Mouse (Mus musculus) forebrain, embryonic 13.5 days (tissue): ENCODE measurements around the gene Ackr4. TPM values are rescaled to one million over a fixed set of nuclear protein-coding genes. Genes with fewer than 3 reads are reported as not detected.

Experiments
- ATAC-seq: fragments of 200-750 bp; cut with Nextera tagmentation; 2 replicates; pipeline ENCODE4 v1.8.0; 2017
- H3K27ac ChIP-seq: fragments of 300-500 bp; sonication (generic); 2 replicates; pipeline ENCODE4 v1.5.1; 2015; ENCODE audit warnings: inconsistent platforms, mild to moderate bottlenecking, moderate library complexity
- H3K27me3 ChIP-seq: fragments of 300-500 bp; sonication (generic); 2 replicates; pipeline ENCODE4 v1.6.1; 2015; ENCODE audit warnings: mild to moderate bottlenecking, inconsistent platforms
- H3K36me3 ChIP-seq: fragments of 300-500 bp; sonication (generic); 2 replicates; pipeline ENCODE4 v1.6.1; 2015; ENCODE audit warnings: mild to moderate bottlenecking, inconsistent platforms; ENCODE audit not compliant: poor library complexity, severe bottlenecking
- H3K4me1 ChIP-seq: fragments of 300-500 bp; sonication (generic); 2 replicates; pipeline ENCODE4 v1.6.1; 2015; ENCODE audit warnings: inconsistent platforms
- H3K4me2 ChIP-seq: fragments of 300-500 bp; sonication (generic); 2 replicates; pipeline ENCODE4 v1.6.1; 2015; ENCODE audit warnings: inconsistent platforms, mild to moderate bottlenecking, moderate library complexity
- H3K4me3 ChIP-seq: fragments of 300-500 bp; sonication (generic); 2 replicates; pipeline ENCODE4 v1.5.1; 2015; ENCODE audit warnings: mild to moderate bottlenecking, inconsistent platforms
- H3K9ac ChIP-seq: fragments of 300-500 bp; sonication (generic); 2 replicates; pipeline ENCODE4 v1.6.1; 2015; ENCODE audit warnings: mild to moderate bottlenecking, inconsistent platforms
- H3K9me3 ChIP-seq: fragments of 300-500 bp; sonication (generic); replicated peaks from 2 replicates; pipeline ENCODE4 v1.6.1; 2016; ENCODE audit warnings: inconsistent platforms
- WGBS: fragments of 180-500 bp; shearing (Covaris S2); methylation state at CpG from one replicate; pipeline ENCODE4 v1.1.7; 2015; 5-methylcytosine and 5-hydroxymethylcytosine counted together
- polyA plus RNA-seq: library from polyadenylated mRNA; unstranded; fragments of >200 nt; fragmentation: Nextera tagmentation; extraction: Ambion mirVana; gene quantifications from 2 replicates; pipeline ENCODE4 v1.2.1, GENCODE M21; 2015

Gene Ackr4
- polyA plus RNA-seq, 1 experiment from 2014 or later, result 0.36 TPM

DNA sequence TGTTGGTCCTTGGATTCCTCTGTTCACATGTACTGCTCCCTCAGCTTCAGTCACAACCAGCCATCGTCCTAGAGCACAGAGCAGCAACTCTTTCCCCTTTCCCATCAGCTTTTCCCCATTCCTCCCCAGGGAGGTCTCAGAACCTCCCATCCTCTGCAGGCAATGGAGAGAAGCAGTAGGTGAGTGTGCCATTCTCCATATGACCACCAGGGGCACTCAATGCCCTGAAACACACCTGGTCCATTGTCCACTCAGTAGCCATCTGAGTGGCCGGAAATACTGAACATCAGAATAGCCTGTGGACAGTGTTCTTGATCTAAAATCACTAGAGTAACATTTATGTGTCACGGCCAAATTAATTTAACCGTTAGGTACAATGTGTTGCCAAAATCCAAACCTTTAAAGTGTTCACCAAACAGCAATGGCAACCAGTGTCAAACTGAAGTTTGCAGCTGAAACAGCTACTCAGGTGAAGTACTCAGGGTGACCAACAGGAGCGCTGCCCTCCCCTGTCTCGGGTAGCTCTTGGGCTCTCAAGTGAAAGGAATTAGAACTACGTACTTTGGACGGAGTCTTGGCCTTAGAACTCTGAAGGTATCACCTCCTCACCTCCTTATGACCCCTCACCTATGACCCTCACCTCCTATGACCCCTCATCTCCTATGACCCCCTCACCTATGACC lies 17.7 kb upstream of the Ackr4 start:
- Histone ChIP-seq H3K27ac (no peak overlapping the region), H3K4me2 (no peak overlapping the region), H3K27me3 (no peaks in the 10 kb centered on the region), H3K9ac (no peak overlapping the region), H3K4me3 (no peak overlapping the region), H3K36me3 (no peaks in the 10 kb centered on the region), H3K9me3 (no peaks in the 10 kb centered on the region), H3K4me1 (no peaks in the 10 kb centered on the region)
- 81% methylated on average over 8 of the region's 8 CpGs for WGBS
- ATAC-seq, result no peak

DNA sequence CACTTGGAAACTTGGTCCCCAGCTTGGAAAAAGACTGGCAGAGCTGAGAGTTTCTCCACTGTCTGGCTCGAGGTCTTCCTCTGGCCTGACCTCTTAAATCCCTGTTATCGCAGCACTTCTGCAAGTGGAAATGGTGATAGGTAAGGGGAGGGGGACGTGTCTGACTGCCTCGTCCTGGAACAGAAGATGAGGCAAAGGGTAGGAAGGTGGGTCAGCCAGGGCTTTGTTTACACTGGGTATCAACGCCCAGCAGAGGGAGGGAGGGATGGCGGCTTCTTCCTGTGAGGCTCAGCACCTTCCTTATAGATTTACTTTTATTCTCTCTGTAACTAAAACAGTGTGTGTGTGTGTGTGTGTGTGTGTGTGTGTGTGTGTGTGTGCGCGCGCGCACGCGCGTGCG lies 16.1 kb upstream of the Ackr4 start:
- no peak overlapping the region for H3K27ac ChIP-seq
- H3K9ac ChIP-seq, result no peak overlapping the region
- no peak overlapping the region for H3K4me3 ChIP-seq
- no peaks in the 10 kb centered on the region for H3K9me3 ChIP-seq
- H3K27me3 ChIP-seq, result no peaks in the 10 kb centered on the region
- ATAC-seq, result no peak
- H3K4me2 ChIP-seq, result no peak overlapping the region
- WGBS, result 88% methylated on average over 14 of the region's 14 CpGs
- no peaks in the 10 kb centered on the region for H3K36me3 ChIP-seq
- no peaks in the 10 kb centered on the region for H3K4me1 ChIP-seq

DNA sequence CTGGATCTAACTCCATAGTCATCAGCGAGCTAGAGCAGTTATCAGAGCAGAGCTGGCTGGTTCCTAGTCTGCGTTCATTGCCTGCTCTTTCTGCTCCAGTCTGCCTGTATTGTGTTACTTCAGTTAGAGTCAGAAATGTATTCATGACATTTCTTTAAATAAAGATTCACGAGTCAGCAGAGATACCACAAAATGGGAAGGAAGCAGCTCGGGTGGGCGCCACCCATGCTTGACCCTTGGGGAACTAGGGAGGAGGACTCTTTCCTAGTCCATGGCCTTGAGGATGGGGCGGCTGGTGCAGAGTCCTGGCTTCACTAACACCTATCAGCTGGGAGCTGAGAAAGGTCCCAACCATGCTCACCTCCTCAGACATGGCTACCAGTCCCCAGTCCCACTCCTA lies 13.6 kb upstream of the Ackr4 start:
- no peak overlapping the region for H3K4me2 ChIP-seq
- H3K27me3 ChIP-seq, result no peaks in the 10 kb centered on the region
- WGBS, result 84% methylated on average over 6 of the region's 6 CpGs
- H3K36me3 ChIP-seq, result no peaks in the 10 kb centered on the region
- no peaks in the 10 kb centered on the region for H3K4me1 ChIP-seq
- ATAC-seq, result no peak
- H3K27ac ChIP-seq, result no peak overlapping the region
- H3K9me3 ChIP-seq, result no peaks in the 10 kb centered on the region
- no peak overlapping the region for H3K9ac ChIP-seq
- no peak overlapping the region for H3K4me3 ChIP-seq

DNA sequence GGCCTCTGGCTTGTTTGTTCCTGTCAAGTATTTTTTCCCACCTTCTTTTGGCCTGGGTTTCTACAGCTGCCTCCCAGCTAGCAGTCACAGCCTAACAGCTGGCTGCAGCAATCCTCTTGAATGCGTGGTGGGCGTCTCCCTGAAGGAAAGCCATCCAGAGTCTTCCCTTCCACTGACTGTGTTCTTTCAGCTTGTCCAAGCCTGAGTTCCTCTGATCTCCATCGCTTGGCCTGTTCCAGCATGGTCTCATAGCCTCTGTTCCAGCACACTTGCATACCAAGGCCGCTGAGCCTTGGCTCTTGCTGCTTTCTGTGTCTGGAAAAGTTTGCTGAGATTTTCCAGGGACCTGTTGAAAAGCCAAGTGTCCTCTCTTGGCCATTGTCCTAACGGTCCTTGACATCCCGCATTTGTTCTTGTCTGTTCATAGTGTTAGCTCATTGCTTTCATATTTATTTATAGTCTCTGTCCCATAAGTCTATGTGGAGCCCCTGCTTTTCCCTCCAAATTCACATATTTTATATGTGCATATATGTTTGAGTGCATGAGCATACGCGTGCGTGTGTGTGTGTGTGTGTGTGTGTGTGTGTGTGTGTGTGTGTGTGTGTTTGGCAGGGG lies 3.5 kb upstream of the Ackr4 start:
- no peak overlapping the region for H3K27ac ChIP-seq
- WGBS, result 90% methylated on average over 9 of the region's 9 CpGs

DNA sequence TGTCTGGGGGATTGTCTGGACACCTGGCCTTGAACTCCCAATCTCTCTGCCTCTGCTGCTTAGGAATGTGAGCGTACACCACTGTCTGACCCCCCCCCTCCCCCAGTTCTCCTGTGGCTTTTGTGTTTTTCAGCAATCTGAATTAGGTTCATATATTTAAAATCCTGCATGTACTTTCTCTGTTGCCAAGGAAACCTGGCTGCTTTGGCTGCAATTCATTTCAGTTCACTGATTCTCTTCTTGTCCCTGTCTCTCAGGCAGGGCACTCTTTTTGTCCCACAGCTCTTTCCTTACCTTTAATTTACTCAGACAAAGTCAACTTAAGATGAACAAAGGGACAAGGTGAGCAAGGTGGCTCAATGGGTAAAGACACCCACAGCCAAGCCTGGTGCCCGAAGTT lies 1.4 kb upstream of the Ackr4 start:
- Histone ChIP-seq H3K4me1 (peaks cover 35% of the 10 kb centered on the region), H3K9ac (no peak overlapping the region), H3K27ac (peak overlapping the region; percentile 35; the same call in 1 of the 2 replicates), H3K4me2 (no peak overlapping the region), H3K27me3 (no peaks in the 10 kb centered on the region), H3K9me3 (no peaks in the 10 kb centered on the region), H3K36me3 (no peaks in the 10 kb centered on the region), H3K4me3 (no peak overlapping the region)
- 8% methylated on average over 2 of the region's 2 CpGs for WGBS
- no peak for ATAC-seq

More for the DNA sequence above, 3.5 kb upstream of the Ackr4 start:
- Histone ChIP-seq H3K4me3 (no peak overlapping the region), H3K9me3 (no peaks in the 10 kb centered on the region), H3K9ac (no peak overlapping the region), H3K4me1 (peaks cover 18% of the 10 kb centered on the region), H3K4me2 (no peak overlapping the region), H3K27me3 (no peaks in the 10 kb centered on the region), H3K36me3 (no peaks in the 10 kb centered on the region)
- ATAC-seq, result no peak

DNA sequence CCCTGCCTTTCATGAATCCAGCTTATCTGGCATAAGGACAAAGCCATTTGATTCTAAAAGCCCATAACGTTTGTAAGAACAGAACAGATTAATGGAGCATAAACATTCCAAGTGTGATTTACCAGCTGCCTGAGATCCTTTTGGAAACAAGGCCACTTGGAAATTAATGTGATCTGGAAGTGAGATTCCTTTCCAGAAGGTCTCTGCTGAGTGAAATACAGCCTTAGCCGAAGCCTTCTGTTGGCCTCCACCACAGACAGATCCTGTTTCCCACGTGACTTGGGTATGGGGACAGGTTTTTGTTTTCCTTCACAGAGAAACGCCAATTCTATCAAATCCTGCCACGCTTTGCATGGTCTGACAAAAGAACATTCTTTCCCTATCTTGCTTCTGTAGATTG lies 3.1 kb downstream of the Ackr4 start:
- Histone ChIP-seq H3K4me3 (no peak overlapping the region), H3K27me3 (no peaks in the 10 kb centered on the region), H3K4me1 (peaks cover 33% of the 10 kb centered on the region), H3K36me3 (no peaks in the 10 kb centered on the region), H3K9ac (no peak overlapping the region), H3K9me3 (no peaks in the 10 kb centered on the region), H3K27ac (no peak overlapping the region), H3K4me2 (no peak overlapping the region)
- ATAC-seq, result no peak
- 26% methylated on average over 5 of the region's 5 CpGs for WGBS

DNA sequence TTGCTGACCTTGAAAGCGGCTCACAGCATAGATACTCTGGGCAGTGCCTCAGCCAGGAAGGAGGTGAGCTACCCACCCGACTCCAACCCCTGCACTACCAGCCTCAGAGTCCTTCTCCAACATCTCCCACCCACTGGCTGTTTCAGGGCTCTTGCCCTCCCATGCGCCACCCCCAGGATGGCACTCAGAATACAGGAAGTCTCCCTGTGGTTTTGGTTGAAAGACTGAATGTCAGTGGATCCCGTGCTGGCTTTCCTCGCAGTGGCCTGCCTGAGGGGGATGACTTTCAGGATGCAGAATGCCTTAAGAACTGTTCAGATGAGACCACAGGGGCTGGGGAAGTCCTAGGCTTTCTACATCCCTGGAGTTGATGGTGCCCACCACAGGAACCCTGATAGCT lies 3.6 kb downstream of the Ackr4 start:
- no peaks in the 10 kb centered on the region for H3K9me3 ChIP-seq
- no peaks in the 10 kb centered on the region for H3K27me3 ChIP-seq
- no peak overlapping the region for H3K27ac ChIP-seq
- 81% methylated on average over 5 of the region's 5 CpGs for WGBS
- no peak overlapping the region for H3K9ac ChIP-seq
- ATAC-seq, result no peak
- no peaks in the 10 kb centered on the region for H3K36me3 ChIP-seq
- no peak overlapping the region for H3K4me2 ChIP-seq
- H3K4me1 ChIP-seq, result peaks cover 27% of the 10 kb centered on the region
- H3K4me3 ChIP-seq, result no peak overlapping the region

DNA sequence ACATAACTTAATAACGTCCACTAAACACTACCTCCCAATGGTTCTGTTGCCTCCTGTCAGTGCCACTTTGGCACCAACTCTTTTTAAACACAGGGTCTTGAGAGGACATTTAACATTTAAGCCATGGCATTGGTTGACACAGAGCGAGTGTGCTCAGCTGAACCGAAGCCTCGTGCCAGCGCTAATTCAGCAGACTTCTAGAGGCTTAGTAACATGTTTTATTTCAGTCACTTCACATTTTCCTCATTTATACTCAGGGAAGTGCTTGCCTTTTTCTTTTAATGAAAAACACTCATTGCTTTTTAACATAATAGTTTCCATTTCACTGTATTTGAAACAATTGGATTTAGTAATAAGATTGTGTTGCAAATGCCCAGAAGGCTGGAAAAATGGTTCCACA lies 17.6 kb downstream of the Ackr4 start:
- Histone ChIP-seq H3K4me1 (no peaks in the 10 kb centered on the region), H3K4me3 (no peak overlapping the region), H3K36me3 (no peaks in the 10 kb centered on the region), H3K27me3 (no peaks in the 10 kb centered on the region), H3K9ac (no peak overlapping the region), H3K4me2 (no peak overlapping the region), H3K27ac (no peak overlapping the region), H3K9me3 (0 out of 2 replicates have a peak, but pooled peaks cover 3% of the 10 kb centered on the region)
- no peak for ATAC-seq
- WGBS, result 97% methylated on average over 5 of the region's 5 CpGs

DNA sequence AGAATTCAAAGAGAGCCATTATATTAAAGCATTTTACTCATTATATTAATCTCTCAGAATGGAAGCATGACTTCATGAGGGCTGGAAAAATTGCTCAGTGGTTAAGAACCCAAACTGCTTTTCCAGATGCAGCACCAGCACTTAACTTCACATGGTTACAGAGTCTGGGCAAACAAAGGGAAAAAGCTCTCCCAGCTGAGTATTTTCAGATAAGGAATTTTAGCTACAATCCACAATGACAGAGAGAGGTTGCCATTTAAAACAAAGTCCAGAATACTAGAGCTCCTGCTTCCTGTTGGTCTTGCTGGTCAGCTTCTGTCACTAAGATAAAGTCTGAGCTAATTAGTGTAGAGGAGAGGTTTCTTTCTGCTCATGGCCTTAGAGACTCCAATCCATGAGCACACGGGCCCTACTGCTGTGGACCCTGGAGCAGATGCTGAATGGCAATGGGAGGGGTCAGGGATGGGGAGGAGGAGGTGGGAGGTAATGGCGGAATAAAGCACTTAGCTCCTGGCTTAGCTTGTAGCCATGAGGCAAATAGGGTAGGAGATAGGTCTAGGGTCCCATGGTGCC lies 18.1 kb downstream of the Ackr4 start:
- no peak overlapping the region for H3K4me2 ChIP-seq
- no peak for ATAC-seq
- no peaks in the 10 kb centered on the region for H3K27me3 ChIP-seq
- H3K9me3 ChIP-seq, result 0 out of 2 replicates have a peak, but pooled peaks cover 3% of the 10 kb centered on the region
- WGBS, result 74% methylated on average over 2 of the region's 2 CpGs
- H3K27ac ChIP-seq, result no peak overlapping the region
- H3K36me3 ChIP-seq, result no peaks in the 10 kb centered on the region
- H3K9ac ChIP-seq, result no peak overlapping the region
- H3K4me3 ChIP-seq, result no peak overlapping the region
- H3K4me1 ChIP-seq, result no peaks in the 10 kb centered on the region

DNA sequence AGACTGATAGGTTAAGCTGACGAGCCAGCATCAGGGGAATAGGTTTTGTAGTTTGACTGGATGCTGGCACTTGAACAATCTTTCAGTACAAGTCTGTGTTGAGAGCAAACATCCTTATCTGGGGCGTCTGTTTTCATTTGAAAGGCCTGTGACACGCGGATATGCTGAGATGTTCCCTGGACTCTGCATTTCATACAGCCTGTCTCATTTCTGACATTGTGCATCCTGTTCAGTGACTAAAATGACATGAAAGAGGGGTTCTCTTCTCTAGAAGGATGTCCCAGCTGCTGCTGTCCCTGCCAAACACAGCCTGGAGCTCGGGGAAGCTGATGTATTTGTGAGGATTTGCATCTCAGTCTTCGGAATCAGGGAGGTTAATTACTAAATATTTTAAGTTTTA lies 19.3 kb downstream of the Ackr4 start:
- no peak for ATAC-seq
- H3K4me3 ChIP-seq, result no peak overlapping the region
- no peaks in the 10 kb centered on the region for H3K36me3 ChIP-seq
- H3K9ac ChIP-seq, result no peak overlapping the region
- 84% methylated on average over 6 of the region's 6 CpGs for WGBS
- H3K9me3 ChIP-seq, result 0 out of 2 replicates have a peak, but pooled peaks cover 3% of the 10 kb centered on the region
- H3K27ac ChIP-seq, result no peak overlapping the region
- H3K27me3 ChIP-seq, result no peaks in the 10 kb centered on the region
- peaks cover 7% of the 10 kb centered on the region; the same call in 1 of the 2 replicates for H3K4me1 ChIP-seq
- H3K4me2 ChIP-seq, result no peak overlapping the region

DNA sequence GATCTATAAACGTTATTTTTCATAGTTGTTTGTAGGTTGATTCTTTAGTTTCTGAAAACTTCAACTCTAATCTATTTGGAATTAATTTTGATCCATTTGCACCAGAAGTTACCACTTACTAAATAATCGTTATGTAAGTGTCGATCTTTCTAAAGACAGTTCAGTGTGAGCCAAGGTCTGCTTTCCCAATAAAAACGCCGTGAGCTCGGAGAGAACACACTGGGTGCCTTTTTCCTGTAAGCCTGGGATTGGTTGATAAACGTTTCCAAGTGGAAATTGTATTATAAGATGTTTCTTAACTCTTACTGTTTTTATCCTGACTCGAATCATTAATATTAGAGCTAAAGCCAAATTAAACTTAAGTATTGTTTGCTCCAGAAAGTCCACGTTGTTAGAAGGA lies 19.8 kb downstream of the Ackr4 start:
- Histone ChIP-seq H3K4me1 (peaks cover 9% of the 10 kb centered on the region; the same call in 1 of the 2 replicates), H3K4me3 (no peak overlapping the region), H3K9me3 (0 out of 2 replicates have a peak, but pooled peaks cover 3% of the 10 kb centered on the region), H3K27ac (no peak overlapping the region), H3K27me3 (no peaks in the 10 kb centered on the region), H3K4me2 (no peak overlapping the region), H3K9ac (no peak overlapping the region), H3K36me3 (no peaks in the 10 kb centered on the region)
- WGBS, result 89% methylated on average over 9 of the region's 9 CpGs
- no peak for ATAC-seq

DNA sequence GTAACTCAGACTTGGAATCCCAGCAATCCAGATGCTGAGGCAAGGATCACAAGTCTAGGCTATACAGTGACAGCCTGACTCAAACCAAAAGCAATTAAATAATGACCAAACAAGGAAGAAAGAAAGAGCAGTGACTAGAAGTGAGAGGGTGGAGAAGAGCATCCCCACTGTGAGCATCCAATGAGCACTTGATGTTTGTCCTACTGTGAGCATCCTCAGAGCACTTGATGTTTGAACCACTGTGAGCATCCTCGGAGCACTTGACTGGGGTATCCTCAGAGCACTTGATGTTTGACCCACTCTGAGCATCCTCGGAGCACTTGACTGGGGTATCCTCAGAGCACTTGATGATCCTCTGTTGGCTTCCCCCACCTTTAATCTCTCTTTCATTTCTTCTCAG lies 21.7 kb downstream of the Ackr4 start:
- H3K27ac ChIP-seq, result no peak overlapping the region
- H3K4me3 ChIP-seq, result no peak overlapping the region
- ATAC-seq, result no peak
- no peak overlapping the region for H3K9ac ChIP-seq
- H3K4me2 ChIP-seq, result no peak overlapping the region
- H3K27me3 ChIP-seq, result no peaks in the 10 kb centered on the region
- peaks cover 9% of the 10 kb centered on the region; the same call in 1 of the 2 replicates for H3K4me1 ChIP-seq
- H3K9me3 ChIP-seq, result no peaks in the 10 kb centered on the region
- no peaks in the 10 kb centered on the region for H3K36me3 ChIP-seq
- 84% methylated on average over 2 of the region's 2 CpGs for WGBS
